In the genomic region with DNA sequence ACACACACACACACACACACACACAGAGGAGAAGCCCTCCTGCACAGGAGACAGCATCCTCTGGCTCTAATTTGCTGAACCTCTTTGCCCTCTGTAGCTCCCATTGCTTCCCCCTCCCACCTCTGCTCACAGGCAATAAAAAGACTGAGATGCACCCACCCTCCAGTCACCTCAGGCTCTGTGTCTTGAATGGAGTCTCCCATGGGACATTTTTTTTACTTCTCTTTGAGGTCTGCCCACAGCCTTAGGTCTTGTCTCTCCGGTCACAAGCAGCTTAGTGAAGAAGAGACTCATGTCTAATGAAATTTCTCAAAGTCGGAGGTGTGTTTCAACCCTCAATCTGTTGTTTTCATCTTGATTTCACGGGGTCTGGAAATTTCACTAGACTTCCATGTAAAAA, we compare ENCODE assay signal across 31 mouse cellular contexts.
"Had no signal": no experiment of that assay in that cellular context is flagged by ENCODE, and none has a peak within 500 bp of the region (broad histone marks: within the 10 kb centered on the region; RNA-seq: fewer than 3 reads in every experiment).

No protein-coding gene starts in this region.

- H3K27ac ChIP-seq: heart, embryonic 10.5 days; heart, embryonic 13.5 days; heart, embryonic 15.5 days; hindbrain, embryonic 10.5 days; hindbrain, embryonic 12.5 days; hindbrain, embryonic 13.5 days; hindbrain, embryonic 14.5 days; hindbrain, embryonic 15.5 days; hindbrain, postnatal 0 days; intestine, embryonic 15.5 days; kidney, embryonic 15.5 days; kidney, postnatal 0 days; layer of hippocampus, adult 2 months; left cerebral cortex, adult 2 months had no signal

- H3K4me1 ChIP-seq: hindbrain, embryonic 15.5 days had no signal

- H3K9ac ChIP-seq: heart, embryonic 12.5 days; heart, embryonic 13.5 days; heart, embryonic 15.5 days; hindbrain, embryonic 12.5 days; hindbrain, embryonic 13.5 days; hindbrain, embryonic 14.5 days; hindbrain, embryonic 15.5 days; intestine, embryonic 15.5 days; kidney, embryonic 15.5 days had no signal

- H3K4me2 ChIP-seq: heart, embryonic 11.5 days; heart, embryonic 12.5 days; heart, embryonic 13.5 days; heart, embryonic 15.5 days; hindbrain, embryonic 12.5 days; hindbrain, embryonic 13.5 days; hindbrain, embryonic 14.5 days; hindbrain, embryonic 15.5 days; intestine, embryonic 15.5 days; kidney, embryonic 15.5 days had no signal

- H3K27me3 ChIP-seq: heart, embryonic 15.5 days; intestine, embryonic 15.5 days; kidney, embryonic 15.5 days had no signal

- H3K4me3 ChIP-seq: heart, embryonic 10.5 days; heart, embryonic 12.5 days; heart, embryonic 13.5 days; heart, embryonic 15.5 days; hindbrain, embryonic 10.5 days; hindbrain, embryonic 12.5 days; hindbrain, embryonic 13.5 days; hindbrain, embryonic 15.5 days; intestine, embryonic 15.5 days; kidney, embryonic 15.5 days; layer of hippocampus, adult 2 months; left cerebral cortex, adult 2 months had no signal

- H3K9me3 ChIP-seq: heart, embryonic 10.5 days; heart, embryonic 12.5 days; heart, embryonic 13.5 days; heart, embryonic 15.5 days; hindbrain, embryonic 10.5 days; hindbrain, embryonic 12.5 days; hindbrain, embryonic 13.5 days; hindbrain, embryonic 15.5 days; intestine, embryonic 15.5 days; kidney, embryonic 15.5 days had no signal

- H3K36me3 ChIP-seq: heart, embryonic 10.5 days; heart, embryonic 12.5 days; heart, embryonic 13.5 days; heart, embryonic 15.5 days; hindbrain, embryonic 10.5 days; hindbrain, embryonic 12.5 days; hindbrain, embryonic 13.5 days; hindbrain, embryonic 15.5 days; intestine, embryonic 15.5 days; kidney, embryonic 15.5 days had no signal

- DNase-seq: heart, postnatal 10 days; heart, postnatal 36 days; heart, postnatal 4 days; kidney, adult 11 months; kidney, adult 18-20 months; kidney, adult 2 months; kidney, adult 8-10 months; kidney, adult 9 months; kidney, postnatal 10 days; kidney, postnatal 14 days; kidney, postnatal 25 days; kidney, postnatal 36 days; kidney, postnatal 4 days; layer of hippocampus, adult 9-11 months; layer of hippocampus, postnatal 36 days had no signal
